ENCODE assay signal across 23 mouse cellular contexts in genomic region chr13:38079366-38079765, GRCm38 (mm10). TPM values are rescaled to one million over a fixed set of nuclear protein-coding genes. Genes with fewer than 3 reads are reported as not detected.
DNase-seq lines count a peak whose midpoint lies in the region; ATAC-seq and TF ChIP-seq lines count a peak whose summit lies in the region.
"Had no signal": no experiment of that assay in that cellular context is flagged by ENCODE, and none has a peak within 500 bp of the region (broad histone marks: within the 10 kb centered on the region; RNA-seq: fewer than 3 reads in every experiment).

No protein-coding gene starts in this region.

- H3K4me3 ChIP-seq in embryonic facial prominence, embryonic 15.5 days (replicated peaks), result no peak overlapping the region
- no peak overlapping the region for H3K4me3 ChIP-seq in embryonic facial prominence, embryonic 10.5 days
- no peak overlapping the region for H3K4me3 ChIP-seq in CH12.LX (replicated peaks in 1 of 3; ENCODE audit: low read depth in 2 of 3, low read length in 2 of 3, poor library complexity in 1 of 3)
- H3K4me3 ChIP-seq in ES-Bruce4 (ENCODE audit: low read depth, low read length), result peak overlapping the region; percentile 16
- H3K4me3 ChIP-seq in ES-E14 (ENCODE audit: insufficient read depth in 1 of 2, low read depth in 1 of 2, low read length in 2 of 2, poor library complexity in 1 of 2, severe bottlenecking in 1 of 2), result no peak overlapping the region; a peak in 1 of 4 replicates
- H3K4me3 ChIP-seq: embryonic facial prominence, embryonic 12.5 days; erythroblast, embryonic 14.5 days; forebrain, embryonic 10.5 days; forebrain, embryonic 12.5 days had no signal

- TF ChIP-seq RAD21 in CH12.LX (IDR thresholded peaks at IDR 0.05; ENCODE audit: low read depth, low read length), result no peak

- no peak for TF ChIP-seq EP300 in CH12.LX (IDR thresholded peaks at IDR 0.05; ENCODE audit: low read length)
- TF ChIP-seq EP300 in ES-Bruce4 (IDR thresholded peaks at IDR 0.05; ENCODE audit: insufficient read depth, low read depth, low read length), result peak; percentile 63; the same call in 1 of the 2 replicates

- in situ Hi-C loops in CH12.LX (cut with MboI; ENCODE audit: low pct_ligation_motif_present, low pct_unique_long_range_greater_than_20kb, low sequenced_read_pairs), result no loop called here
- in situ Hi-C loops in ES-E14 (cut with MboI; ENCODE audit: low sequenced_read_pairs in 2 of 2, unreplicated experiment in 2 of 2), result no loop called here

- dilution Hi-C loops in CH12.LX (cut with MboI; ENCODE audit: extremely low pct_ligation_motif_present, extremely low pct_unique_long_range_greater_than_20kb, low sequenced_read_pairs), result no loop called here

- no peaks in the 10 kb centered on the region for H3K27me3 ChIP-seq in embryonic facial prominence, embryonic 15.5 days
- no peaks in the 10 kb centered on the region for H3K27me3 ChIP-seq in embryonic facial prominence, embryonic 10.5 days (replicated peaks; ENCODE audit: low read depth, poor library complexity, severe bottlenecking)
- no peaks in the 10 kb centered on the region for H3K27me3 ChIP-seq in CH12.LX (replicated peaks)
- H3K27me3 ChIP-seq in ES-Bruce4 (ENCODE audit: control insufficient read depth, insufficient read depth, low read length, poor library complexity, severe bottlenecking), result no peaks in the 10 kb centered on the region
- H3K27me3 ChIP-seq: embryonic facial prominence, embryonic 12.5 days; forebrain, embryonic 12.5 days had no signal

- no peak overlapping the region for H3K4me2 ChIP-seq in embryonic facial prominence, embryonic 15.5 days (replicated peaks)
- H3K4me2 ChIP-seq in CH12.LX (ENCODE audit: insufficient read depth, low read depth, poor library complexity, severe bottlenecking), result 0 out of 2 replicates have a peak overlapping the region, but pooled peaks have one; percentile 77
- H3K4me2 ChIP-seq: embryonic facial prominence, embryonic 12.5 days; forebrain, embryonic 12.5 days had no signal

- TF ChIP-seq CTCF in CH12.LX (conservative IDR thresholded peaks at IDR 0.05 in 1 of 2, IDR thresholded peaks at IDR 0.05 in 1 of 2; ENCODE audit: low read depth in 2 of 2, low read length in 2 of 2) (no peak), ES-Bruce4 (IDR thresholded peaks at IDR 0.05; ENCODE audit: low read depth, low read length) (no peak)

- DNase-seq in embryonic facial prominence, embryonic 10.5 days (ENCODE audit: low spot score), result no peak
- DNase-seq in CH12.LX (ENCODE audit: extremely low read depth), result no peak
- DNase-seq in ES-E14 (ENCODE audit: low read depth, low spot score), result no peak
- no peak for DNase-seq in urinary bladder, adult 18-20 months (ENCODE audit: low spot score in 2 of 2)
- DNase-seq in adrenal gland, adult 2 months, result no peak
- DNase-seq: adrenal gland, adult 8-10 months; adrenal gland, postnatal 25 days; cerebellum, adult 11 months; cerebellum, adult 18-20 months; cerebellum, adult 8-10 months; cerebellum, adult 9-11 months; cerebellum, postnatal 14 days; cerebellum, postnatal 36 days; embryo, embryonic 11 days had no signal

- no peaks in the 10 kb centered on the region for H3K36me3 ChIP-seq in embryonic facial prominence, embryonic 15.5 days
- no peaks in the 10 kb centered on the region for H3K36me3 ChIP-seq in embryonic facial prominence, embryonic 10.5 days (replicated peaks)
- no peaks in the 10 kb centered on the region for H3K36me3 ChIP-seq in CH12.LX (replicated peaks in 1 of 2; ENCODE audit: control insufficient read depth in 1 of 2, insufficient read depth in 1 of 2, low read length in 1 of 2)
- no peaks in the 10 kb centered on the region for H3K36me3 ChIP-seq in ES-Bruce4 (ENCODE audit: control insufficient read depth, insufficient read depth, low read length, poor library complexity, severe bottlenecking)
- no peaks in the 10 kb centered on the region for H3K36me3 ChIP-seq in ES-E14 (ENCODE audit: control insufficient read depth, insufficient read depth, low read length, poor library complexity, severe bottlenecking)
- H3K36me3 ChIP-seq: embryonic facial prominence, embryonic 12.5 days; forebrain, embryonic 10.5 days; forebrain, embryonic 12.5 days had no signal

- no peak for ATAC-seq in embryonic facial prominence, embryonic 15.5 days (ENCODE audit: insufficient number of reproducible peaks, low FRiP score, low TSS enrichment, low read depth)
- ATAC-seq: CD4-positive, CD25-positive, alpha-beta regulatory T cell, adult 4 months; forebrain, embryonic 14.5 days; forebrain, embryonic 16.5 days had no signal

- H3K27ac ChIP-seq in embryonic facial prominence, embryonic 15.5 days (replicated peaks), result peak overlapping the region; percentile 44; the same call in 1 of the 2 replicates
- H3K27ac ChIP-seq in embryonic facial prominence, embryonic 10.5 days (replicated peaks), result no peak overlapping the region
- H3K27ac ChIP-seq in CH12.LX (ENCODE audit: insufficient read depth, low read depth), result no peak overlapping the region
- H3K27ac ChIP-seq in ES-Bruce4 (ENCODE audit: insufficient read depth, low read length), result peak overlapping the region; percentile 68
- peak overlapping the region; percentile 30; the same call in 1 of the 2 replicates for H3K27ac ChIP-seq in ES-E14 (ENCODE audit: insufficient read depth, low read depth, low read length, poor library complexity, severe bottlenecking)
- H3K27ac ChIP-seq: embryonic facial prominence, embryonic 12.5 days; forebrain, embryonic 10.5 days; forebrain, embryonic 12.5 days had no signal

- 69% methylated on average over 5 of the region's 5 CpGs for WGBS in embryonic facial prominence, embryonic 15.5 days
- WGBS in embryonic facial prominence, embryonic 10.5 days, result 72% methylated on average over 5 of the region's 5 CpGs

- no peak for TF ChIP-seq POLR2A in CH12.LX (IDR thresholded peaks at IDR 0.05; ENCODE audit: low read depth, low read length)
- no peak for TF ChIP-seq POLR2A in ES-Bruce4 (IDR thresholded peaks at IDR 0.05; ENCODE audit: insufficient read depth, low read length)

- no peaks in the 10 kb centered on the region for H3K79me2 ChIP-seq in CH12.LX (replicated peaks; ENCODE audit: control insufficient read depth, extremely low read depth, insufficient read depth, poor library complexity, severe bottlenecking)

- no peaks in the 10 kb centered on the region for H3K9me3 ChIP-seq in embryonic facial prominence, embryonic 15.5 days (replicated peaks)
- no peaks in the 10 kb centered on the region for H3K9me3 ChIP-seq in embryonic facial prominence, embryonic 10.5 days
- H3K9me3 ChIP-seq in CH12.LX (replicated peaks; ENCODE audit: low read length) (no peaks in the 10 kb centered on the region), ES-Bruce4 (replicated peaks; ENCODE audit: control insufficient read depth, insufficient read depth, low read length, poor library complexity, severe bottlenecking) (no peaks in the 10 kb centered on the region), ES-E14 (ENCODE audit: control insufficient read depth, insufficient read depth, low read depth, low read length) (no peaks in the 10 kb centered on the region)
- H3K9me3 ChIP-seq: embryonic facial prominence, embryonic 12.5 days; forebrain, embryonic 10.5 days; forebrain, embryonic 12.5 days had no signal

- no peak overlapping the region for H3K9ac ChIP-seq in embryonic facial prominence, embryonic 15.5 days
- H3K9ac ChIP-seq in CH12.LX (ENCODE audit: insufficient read depth, low read depth) (no peak overlapping the region), ES-Bruce4 (ENCODE audit: low read depth, poor library complexity, severe bottlenecking) (no peak overlapping the region), ES-E14 (ENCODE audit: insufficient read depth, low read depth, low read length, poor library complexity, severe bottlenecking) (no peak overlapping the region)
- H3K9ac ChIP-seq: embryonic facial prominence, embryonic 12.5 days; forebrain, embryonic 12.5 days had no signal

- H3K4me1 ChIP-seq in embryonic facial prominence, embryonic 15.5 days, result peaks cover 14% of the 10 kb centered on the region
- peaks cover 42% of the 10 kb centered on the region for H3K4me1 ChIP-seq in embryonic facial prominence, embryonic 10.5 days
- H3K4me1 ChIP-seq in CH12.LX (ENCODE audit: control insufficient read depth in 1 of 2, insufficient read depth in 2 of 2), result peaks cover 13 to 23% of the 10 kb centered on the region in 2 experiments
- H3K4me1 ChIP-seq in ES-Bruce4 (ENCODE audit: control insufficient read depth, insufficient read depth, low read length), result peaks cover 3% of the 10 kb centered on the region
- peaks cover 8 to 17% of the 10 kb centered on the region in 2 experiments for H3K4me1 ChIP-seq in ES-E14 (ENCODE audit: control insufficient read depth in 2 of 2, insufficient read depth in 2 of 2, low read length in 2 of 2, poor library complexity in 1 of 2)
- H3K4me1 ChIP-seq: forebrain, embryonic 12.5 days had no signal

TF ChIP-seq in CH12.LX, 34 proteins besides CTCF, POLR2A, EP300 and RAD21:
- no peak for TF ChIP-seq RCOR1 (conservative IDR thresholded peaks at IDR 0.05; ENCODE audit: low read depth, low read length)
TF ChIP-seq in CH12.LX: peak in this region for 0.

TF ChIP-seq in ES-E14, 5 proteins besides CTCF, POLR2A, EP300 and RAD21 (continues in another document):
- TF ChIP-seq MAFK (IDR thresholded peaks at IDR 0.05; ENCODE audit: insufficient read depth, low read depth, low read length), result no peak
- TF ChIP-seq CHD2 (IDR thresholded peaks at IDR 0.05; ENCODE audit: low read depth, low read length), result no peak
- TF ChIP-seq ZC3H11A (IDR thresholded peaks at IDR 0.05; ENCODE audit: borderline replicate concordance, low read depth, low read length), result no peak

RNA-seq across cellular contexts. Expression of gene Cage1, which starts 42.5 kb away (rescaled TPM):
- polyA plus RNA-seq in embryonic facial prominence, embryonic 15.5 days (2015; fragmentation: Nextera tagmentation; extraction: Ambion mirVana), result 1.5 and 1.6 TPM in 2 replicates
- polyA plus RNA-seq in embryonic facial prominence, embryonic 10.5 days (2016; fragmentation: Nextera tagmentation; extraction: Ambion mirVana), result 0.65 and 1.1 TPM in 2 replicates
- 1.1 and 1.2 TPM in 2 replicates for total RNA-seq in CH12.LX (2012; rRNA removed)
- total RNA-seq in CH12.LX (2014; rRNA removed), result 1.3 and 1.6 TPM in 2 replicates
- 1.4 and 1.5 TPM in 2 replicates for polyA plus RNA-seq in CH12.LX (2012; ENCODE audit: insufficient read length, low read depth)
- 0.97 and 1.4 TPM in 2 replicates for polyA plus RNA-seq in ES-Bruce4 (2011; ENCODE audit: insufficient read depth, insufficient read length, low read depth, missing spikeins)
- 0.48 and 0.54 TPM in 2 replicates for total RNA-seq in ES-E14 (2012; rRNA removed)
- 1 to 10 TPM; 2.7 to 4.2 TPM for total RNA-seq in adrenal gland, adult 2 months (2021)
- 0.16 and 0.20 TPM in 2 replicates for polyA plus RNA-seq in adrenal gland, adult 2 months (2012; rRNA removed)

RNA-seq across cellular contexts. Expression of gene Riok1, which starts 42.6 kb away (rescaled TPM):
- polyA plus RNA-seq in embryonic facial prominence, embryonic 15.5 days (2015; fragmentation: Nextera tagmentation; extraction: Ambion mirVana), result 46.4 and 52.2 TPM in 2 replicates
- polyA plus RNA-seq in embryonic facial prominence, embryonic 10.5 days (2016; fragmentation: Nextera tagmentation; extraction: Ambion mirVana), result 58.4 and 61.8 TPM in 2 replicates
- 33.9 and 42.6 TPM in 2 replicates for total RNA-seq in CH12.LX (2012; rRNA removed)
- total RNA-seq in CH12.LX (2014; rRNA removed), result 67.0 and 70.9 TPM in 2 replicates
- polyA plus RNA-seq in CH12.LX (2012; ENCODE audit: insufficient read length, low read depth), result 52.2 and 52.4 TPM in 2 replicates
- 41.9 and 47.5 TPM in 2 replicates for polyA plus RNA-seq in ES-Bruce4 (2011; ENCODE audit: insufficient read depth, insufficient read length, low read depth, missing spikeins)
- 40.4 and 44.7 TPM in 2 replicates for total RNA-seq in ES-E14 (2012; rRNA removed)
- total RNA-seq in adrenal gland, adult 2 months (2021), result 10 to 100 TPM; 25.2 to 34.9 TPM
- polyA plus RNA-seq in adrenal gland, adult 2 months (2012; rRNA removed), result 10.3 and 11.9 TPM in 2 replicates

Comparison
In these comparisons a context has a peak if more than half of its experiments do, and no peak if none do; other contexts are left out.
1. H3K27ac ChIP-seq: peak in embryonic facial prominence, embryonic 15.5 days (single experiment), ES-Bruce4 (single experiment) and ES-E14 (single experiment); none in embryonic facial prominence, embryonic 10.5 days (single experiment) and CH12.LX (single experiment).